Mouse (Mus musculus): ENCODE data around the gene Sap18. TPM values are rescaled to one million over a fixed set of nuclear protein-coding genes. Genes with fewer than 3 reads are reported as not detected.
"Not testable (repeated sequence)": the region's sequence is repeated elsewhere in the genome, so short reads cannot be mapped to it uniquely, and the experiment has no call there.

Sap18 gene
- polyA plus RNA-seq, 1 experiment, result 6.2 TPM

DNA sequence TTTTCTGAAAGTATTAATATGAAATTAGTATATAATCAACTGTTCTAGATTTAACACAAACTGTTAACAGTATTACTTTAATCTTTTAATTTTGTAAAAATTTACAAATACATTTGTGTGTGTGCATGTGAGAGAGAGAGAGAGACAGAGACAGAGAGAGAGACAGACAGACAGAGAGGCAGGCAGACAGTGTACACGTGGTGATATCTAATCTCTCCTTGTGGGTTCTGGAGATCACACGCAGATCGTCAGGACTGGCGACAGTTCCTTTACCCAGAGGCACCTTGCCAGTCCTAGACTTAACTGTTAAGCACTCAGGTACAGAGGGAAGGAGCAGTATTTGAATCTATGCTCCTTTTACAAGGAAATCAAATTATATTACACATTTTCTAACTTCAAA lies 22.9 kb downstream of the Sap18 start:
- DNase-seq (ENCODE audit: low read depth in 1 of 2, low spot score in 2 of 2), result no peak
- Histone ChIP-seq H3K4me1 (ENCODE audit: control insufficient read depth, insufficient read depth, insufficient read length) (no peaks in the 10 kb centered on the region), H3K4me3 (ENCODE audit: extremely low read depth, insufficient read depth, insufficient read length) (no peak overlapping the region), H3K36me3 (ENCODE audit: control insufficient read depth, insufficient read depth, low read length) (no peaks in the 10 kb centered on the region; the same call in 1 of the 2 replicates), H3K27ac (ENCODE audit: insufficient read depth, low read length) (no peak overlapping the region), H3K27me3 (ENCODE audit: control insufficient read depth, insufficient read depth, low read length) (no peaks in the 10 kb centered on the region)
- WGBS, result 75% methylated on average over 4 of the region's 4 CpGs
- TF ChIP-seq CTCF (IDR thresholded peaks at IDR 0.05; ENCODE audit: extremely low read depth, insufficient read depth, insufficient read length, insufficient replicate concordance) (no peak), POLR2A (IDR thresholded peaks at IDR 0.05; ENCODE audit: low read depth, low read length) (no peak)

DNA sequence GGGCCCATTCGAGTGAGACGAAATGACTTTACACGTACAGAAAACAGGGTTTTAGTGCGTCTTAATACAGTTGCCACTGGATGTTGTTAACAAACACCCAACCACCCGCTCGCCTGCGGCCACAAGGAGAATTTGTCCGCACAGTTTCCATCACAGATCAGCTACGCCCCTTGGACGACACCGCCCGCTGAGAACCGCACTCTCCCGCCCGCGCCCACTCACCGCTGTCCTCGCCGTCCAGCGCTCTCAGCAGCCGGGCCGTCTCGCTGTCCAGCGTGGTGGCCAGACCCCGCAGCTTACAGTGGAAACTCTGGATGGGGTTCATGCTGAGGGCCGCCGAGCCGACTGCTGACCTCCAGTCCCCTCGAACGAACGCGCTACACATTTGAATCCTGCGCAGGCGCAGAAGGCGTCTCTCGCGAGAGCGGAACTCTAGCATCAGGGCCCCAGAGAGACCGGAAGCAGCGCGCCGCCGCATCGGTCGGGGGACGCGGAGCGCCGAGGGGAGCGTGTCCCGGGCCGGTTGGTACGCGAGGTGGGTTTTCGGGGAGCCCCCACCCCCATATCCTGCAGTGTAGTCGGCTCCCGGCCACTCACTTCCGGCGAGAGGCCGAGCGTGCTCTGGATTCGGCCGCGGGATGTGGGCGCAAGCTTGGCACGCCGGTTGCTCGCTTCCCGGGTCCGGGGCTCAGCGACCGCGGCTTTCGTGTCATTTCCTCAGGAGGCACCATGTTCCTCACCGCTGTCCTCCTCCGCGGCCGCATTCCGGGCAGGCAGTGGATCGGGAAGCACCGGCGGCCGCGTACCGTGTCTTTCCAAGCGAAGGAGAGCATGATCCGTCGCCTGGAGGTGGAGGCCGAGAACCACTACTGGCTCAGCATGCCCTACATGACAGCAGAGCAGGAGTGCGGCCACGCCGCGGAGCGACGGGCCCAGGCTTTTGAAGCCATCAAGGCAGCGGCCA lies 28.1 kb downstream of the Sap18 start, which contains the start of the genes Ska3 and Mrpl57:
Ska3 (minus strand) TSS at position 398 of the 964 bp plus-strand sequence.
Mrpl57 (plus strand) TSS at position 447 of the 964 bp plus-strand sequence.
- Histone ChIP-seq H3K4me3 (ENCODE audit: extremely low read depth, insufficient read depth, insufficient read length) (peak within 1 kb of the TSS; percentile 100), H3K4me1 (ENCODE audit: control insufficient read depth, insufficient read depth, insufficient read length) (peaks cover 4% of the 10 kb centered on the region), H3K27me3 (ENCODE audit: control insufficient read depth, insufficient read depth, low read length) (no peaks in the 10 kb centered on the region), H3K36me3 (ENCODE audit: control insufficient read depth, insufficient read depth, low read length) (no peaks in the 10 kb centered on the region; the same call in 1 of the 2 replicates), H3K27ac (ENCODE audit: insufficient read depth, low read length) (peak within 1 kb of the TSS; percentile 96)
- under 1% methylated on average over 96 of the region's 96 CpGs for WGBS
- peak; percentile 81 to 92 for DNase-seq (ENCODE audit: low read depth in 1 of 2, low spot score in 2 of 2)
- TF ChIP-seq POLR2A (IDR thresholded peaks at IDR 0.05; ENCODE audit: low read depth, low read length), result peak; percentile 91
- TF ChIP-seq CTCF (IDR thresholded peaks at IDR 0.05; ENCODE audit: extremely low read depth, insufficient read depth, insufficient read length, insufficient replicate concordance), result no peak

DNA sequence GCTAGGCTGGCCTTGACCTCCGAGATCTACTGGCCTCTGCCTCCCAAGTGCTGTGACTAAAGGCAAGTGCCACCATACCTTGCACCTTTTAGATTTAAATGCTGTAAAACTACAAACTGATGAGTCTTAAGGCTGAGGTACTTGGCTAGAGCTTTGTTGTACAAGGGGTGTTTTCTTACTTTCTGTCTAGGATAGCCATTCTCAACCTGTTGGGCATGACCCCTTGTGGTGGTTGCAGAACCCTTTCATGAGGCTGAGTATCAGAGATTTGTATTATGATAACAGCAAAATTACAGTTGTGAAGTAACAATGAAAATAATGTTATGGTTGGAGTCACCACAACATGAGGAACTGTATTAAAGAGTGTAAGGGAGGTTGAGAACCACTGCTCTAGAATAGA lies 29.3 kb downstream of the Sap18 start:
- Histone ChIP-seq H3K27ac (ENCODE audit: insufficient read depth, low read length) (peak overlapping the region; percentile 13; the same call in 1 of the 2 replicates), H3K4me3 (ENCODE audit: extremely low read depth, insufficient read depth, insufficient read length) (no peak overlapping the region), H3K27me3 (ENCODE audit: control insufficient read depth, insufficient read depth, low read length) (no peaks in the 10 kb centered on the region), H3K36me3 (ENCODE audit: control insufficient read depth, insufficient read depth, low read length) (no peaks in the 10 kb centered on the region; the same call in 1 of the 2 replicates), H3K4me1 (ENCODE audit: control insufficient read depth, insufficient read depth, insufficient read length) (peaks cover 4% of the 10 kb centered on the region)
- TF ChIP-seq CTCF (IDR thresholded peaks at IDR 0.05; ENCODE audit: extremely low read depth, insufficient read depth, insufficient read length, insufficient replicate concordance) (no peak), POLR2A (IDR thresholded peaks at IDR 0.05; ENCODE audit: low read depth, low read length) (no peak)
- WGBS, result 53% methylated on average over 1 of the region's 1 CpGs
- no peak for DNase-seq (ENCODE audit: low read depth in 1 of 2, low spot score in 2 of 2)

- 95% methylated on average over 2 of the region's 2 CpGs for WGBS
- Histone ChIP-seq H3K4me3 (ENCODE audit: extremely low read depth, insufficient read depth, insufficient read length) (no peak overlapping the region), H3K36me3 (ENCODE audit: control insufficient read depth, insufficient read depth, low read length) (peaks cover 16% of the 10 kb centered on the region), H3K27ac (ENCODE audit: insufficient read depth, low read length) (no peak overlapping the region), H3K4me1 (ENCODE audit: control insufficient read depth, insufficient read depth, insufficient read length) (no peaks in the 10 kb centered on the region; the same call in 1 of the 2 replicates), H3K27me3 (ENCODE audit: control insufficient read depth, insufficient read depth, low read length) (no peaks in the 10 kb centered on the region)
- no peak for DNase-seq (ENCODE audit: low read depth in 1 of 2, low spot score in 2 of 2)
- TF ChIP-seq CTCF (IDR thresholded peaks at IDR 0.05; ENCODE audit: extremely low read depth, insufficient read depth, insufficient read length, insufficient replicate concordance), result no peak
Observed at GRCm38 (mm10) chr14:57833526-57833925, 35.5 kb downstream of the Sap18 start.

GRCm38 (mm10) chr14:57835157-57835556 lies 37.2 kb downstream of the Sap18 start:
- no peak for DNase-seq (ENCODE audit: low read depth in 1 of 2, low spot score in 2 of 2)
- H3K27me3 ChIP-seq (ENCODE audit: control insufficient read depth, insufficient read depth, low read length), result no peaks in the 10 kb centered on the region
- peaks cover 20% of the 10 kb centered on the region for H3K36me3 ChIP-seq (ENCODE audit: control insufficient read depth, insufficient read depth, low read length)
- H3K4me3 ChIP-seq (ENCODE audit: extremely low read depth, insufficient read depth, insufficient read length), result no peak overlapping the region
- TF ChIP-seq CTCF (IDR thresholded peaks at IDR 0.05; ENCODE audit: extremely low read depth, insufficient read depth, insufficient read length, insufficient replicate concordance) (no peak), POLR2A (IDR thresholded peaks at IDR 0.05; ENCODE audit: low read depth, low read length) (no peak)
- no peaks in the 10 kb centered on the region; the same call in 1 of the 2 replicates for H3K4me1 ChIP-seq (ENCODE audit: control insufficient read depth, insufficient read depth, insufficient read length)
- H3K27ac ChIP-seq (ENCODE audit: insufficient read depth, low read length), result no peak overlapping the region
- 82% methylated on average over 10 of the region's 10 CpGs for whole genome bisulfite sequencing

- DNase-seq (ENCODE audit: low read depth in 1 of 2, low spot score in 2 of 2), result no peak
- no peak overlapping the region for H3K27ac ChIP-seq (ENCODE audit: insufficient read depth, low read length)
- no peak overlapping the region for H3K4me3 ChIP-seq (ENCODE audit: extremely low read depth, insufficient read depth, insufficient read length)
- no peak for TF ChIP-seq CTCF (IDR thresholded peaks at IDR 0.05; ENCODE audit: extremely low read depth, insufficient read depth, insufficient read length, insufficient replicate concordance)
- no peak for TF ChIP-seq POLR2A (IDR thresholded peaks at IDR 0.05; ENCODE audit: low read depth, low read length)
- no peaks in the 10 kb centered on the region for H3K4me1 ChIP-seq (ENCODE audit: control insufficient read depth, insufficient read depth, insufficient read length)
- 85% methylated on average over 3 of the region's 3 CpGs for WGBS
- H3K27me3 ChIP-seq (ENCODE audit: control insufficient read depth, insufficient read depth, low read length), result no peaks in the 10 kb centered on the region
- H3K36me3 ChIP-seq (ENCODE audit: control insufficient read depth, insufficient read depth, low read length), result peaks cover 20% of the 10 kb centered on the region
Observed at GRCm38 (mm10) chr14:57844535-57844934, 46.6 kb downstream of the Sap18 start.

DNA sequence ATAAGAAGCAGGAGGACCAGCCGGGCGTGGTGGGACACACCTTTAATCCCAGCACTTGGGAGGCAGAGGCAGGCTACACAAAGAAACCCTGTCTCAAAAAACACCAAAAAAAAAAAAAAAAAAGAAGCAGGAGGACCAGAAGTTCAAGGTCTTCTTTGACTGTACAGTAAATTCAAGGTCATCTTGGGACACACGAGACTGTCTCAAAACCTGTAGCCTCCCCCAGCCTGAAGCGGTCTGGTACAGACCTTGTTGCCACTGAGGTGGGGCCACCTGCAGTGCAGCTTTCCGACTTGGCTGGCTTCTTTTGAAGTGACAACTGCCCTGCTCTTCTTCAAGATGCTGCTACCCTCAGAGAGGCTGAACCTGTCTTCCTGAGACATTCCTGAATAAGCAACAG lies 50.1 kb downstream of the Sap18 start:
- H3K27me3 ChIP-seq (ENCODE audit: control insufficient read depth, insufficient read depth, low read length); H3K4me3 ChIP-seq (ENCODE audit: extremely low read depth, insufficient read depth, insufficient read length); H3K27ac ChIP-seq (ENCODE audit: insufficient read depth, low read length); DNase-seq (ENCODE audit: low read depth in 1 of 2, low spot score in 2 of 2); H3K4me1 ChIP-seq (ENCODE audit: control insufficient read depth, insufficient read depth, insufficient read length): not testable (repeated sequence)
- peaks cover 16% of the 10 kb centered on the region for H3K36me3 ChIP-seq (ENCODE audit: control insufficient read depth, insufficient read depth, low read length)
- 91% methylated on average over 5 of the region's 5 CpGs for WGBS

Measured in spleen, adult 2 months (tissue).